ENCODE assay signal across 9 mouse cellular contexts in genomic region chr1:60669048-60669447, GRCm38 (mm10). TPM values are rescaled to one million over a fixed set of nuclear protein-coding genes. Genes with fewer than 3 reads are reported as not detected.
DNase-seq lines count a peak whose midpoint lies in the region; ATAC-seq and TF ChIP-seq lines count a peak whose summit lies in the region.
"Had no signal": no experiment of that assay in that cellular context is flagged by ENCODE, and none has a peak within 500 bp of the region (broad histone marks: within the 10 kb centered on the region; RNA-seq: fewer than 3 reads in every experiment).

No protein-coding gene starts in this region.

- peak overlapping the region; percentile 41 for H3K27ac ChIP-seq in heart, postnatal 0 days (ENCODE audit: low read depth)
- H3K27ac ChIP-seq in forebrain, embryonic 15.5 days (replicated peaks): no peak overlapping the region

- H3K36me3 ChIP-seq in heart, postnatal 0 days (replicated peaks; ENCODE audit: control insufficient read depth, insufficient read depth, low read length): no peaks in the 10 kb centered on the region
- H3K36me3 ChIP-seq in forebrain, embryonic 15.5 days: no peaks in the 10 kb centered on the region

- no peaks in the 10 kb centered on the region for H3K27me3 ChIP-seq in heart, postnatal 0 days (ENCODE audit: control insufficient read depth, insufficient read depth, low read length)
- no peaks in the 10 kb centered on the region for H3K27me3 ChIP-seq in forebrain, embryonic 15.5 days

- no peak overlapping the region; the same call in 1 of the 2 replicates for H3K9ac ChIP-seq in heart, postnatal 0 days (replicated peaks; ENCODE audit: low read depth, low read length)
- H3K9ac ChIP-seq in forebrain, embryonic 15.5 days (replicated peaks): no peak overlapping the region

- no peaks in the 10 kb centered on the region for H3K9me3 ChIP-seq in heart, postnatal 0 days (replicated peaks; ENCODE audit: control insufficient read depth, low read length)
- no peaks in the 10 kb centered on the region for H3K9me3 ChIP-seq in forebrain, embryonic 15.5 days

- 47% methylated on average over 9 of the region's 9 CpGs for WGBS in heart, postnatal 0 days
- WGBS in large intestine, adult 2 months: 25% methylated on average over 9 of the region's 9 CpGs
- 69% methylated on average over 9 of the region's 9 CpGs for WGBS in forebrain, embryonic 15.5 days

- peak; percentile 38 to 55 for DNase-seq in cerebellum, postnatal 10 days
- DNase-seq in cerebellum, adult 11-12 months: no peak
- peak; percentile 32 for DNase-seq in Muller cell, postnatal 12 days (ENCODE audit: inconsistent ontology term)
- DNase-seq in heart, postnatal 0 days (ENCODE audit: low spot score): no peak
- DNase-seq in large intestine, adult 2 months (ENCODE audit: low read depth, low spot score): peak; percentile 78
- no peak for DNase-seq in left cerebral cortex, adult 18-20 months (ENCODE audit: low spot score in 2 of 2)
- DNase-seq: B cell, adult 2 months had no signal

- no peaks in the 10 kb centered on the region; the same call in 1 of the 2 replicates for H3K4me1 ChIP-seq in heart, postnatal 0 days (ENCODE audit: control insufficient read depth, insufficient read depth)
- peaks cover 13% of the 10 kb centered on the region for H3K4me1 ChIP-seq in forebrain, embryonic 15.5 days

- no peak for TF ChIP-seq EP300 in heart, postnatal 0 days (IDR thresholded peaks at IDR 0.05; ENCODE audit: low read depth)

- H3K4me3 ChIP-seq in heart, postnatal 0 days (ENCODE audit: low read depth, low read length): no peak overlapping the region
- H3K4me3 ChIP-seq in forebrain, embryonic 15.5 days: no peak overlapping the region

- no peak overlapping the region for H3K4me2 ChIP-seq in heart, postnatal 0 days (ENCODE audit: low read depth, low read length)
- H3K4me2 ChIP-seq in forebrain, embryonic 15.5 days (replicated peaks): no peak overlapping the region

- peak; percentile 39; the same call in 1 of the 2 replicates for ATAC-seq in heart, postnatal 0 days (ENCODE audit: insufficient read depth, low read depth)
- ATAC-seq in erythroid progenitor cell, adult 5-6 weeks (replicated peaks; ENCODE audit: low FRiP score, poor library complexity, severe bottlenecking): no peak
- ATAC-seq in forebrain, embryonic 15.5 days (replicated peaks): no peak

- no peak for TF ChIP-seq CTCF in heart, postnatal 0 days (IDR thresholded peaks at IDR 0.05; ENCODE audit: low read depth)

RNA-seq across cellular contexts. Expression of gene Cd28, which starts 47.6 kb away (rescaled TPM):
- total RNA-seq in heart, postnatal 0 days (2014; rRNA removed; ENCODE audit: low replicate concordance): 0.11 and 0.89 TPM in 2 replicates
- 0.45 and 0.48 TPM in 2 replicates for polyA plus RNA-seq in heart, postnatal 0 days (2015; fragmentation: Nextera tagmentation; extraction: Ambion mirVana)
- 0.58 and 1.3 TPM in 2 replicates for polyA plus RNA-seq in large intestine, adult 2 months (2012; rRNA removed)
- total RNA-seq in erythroid progenitor cell, adult 5-6 weeks (2015; ENCODE audit: low replicate concordance): 1.1 and 5.9 TPM in 2 replicates
- total RNA-seq in erythroid progenitor cell, adult 5-6 weeks (2017; ENCODE audit: low replicate concordance): 1.3 and 4.2 TPM in 2 replicates
- 0.10 and 0.11 TPM in 2 replicates for polyA plus RNA-seq in forebrain, embryonic 15.5 days (2015; fragmentation: Nextera tagmentation; extraction: Ambion mirVana)
- total RNA-seq in left cerebral cortex, adult 18-20 months (2021): under 1 TPM; 0.23 to 0.44 TPM

Comparison
In these comparisons a context has a peak if more than half of its experiments do, and no peak if none do; other contexts are left out.
1. DNase-seq: peak in cerebellum, postnatal 10 days (2 of 2), Muller cell, postnatal 12 days (single experiment) and large intestine, adult 2 months (single experiment); none in cerebellum, adult 11-12 months (single experiment), heart, postnatal 0 days (single experiment) and left cerebral cortex, adult 18-20 months (0 of 2).